ENCODE assay signal across 17 mouse cellular contexts in the genomic region with DNA sequence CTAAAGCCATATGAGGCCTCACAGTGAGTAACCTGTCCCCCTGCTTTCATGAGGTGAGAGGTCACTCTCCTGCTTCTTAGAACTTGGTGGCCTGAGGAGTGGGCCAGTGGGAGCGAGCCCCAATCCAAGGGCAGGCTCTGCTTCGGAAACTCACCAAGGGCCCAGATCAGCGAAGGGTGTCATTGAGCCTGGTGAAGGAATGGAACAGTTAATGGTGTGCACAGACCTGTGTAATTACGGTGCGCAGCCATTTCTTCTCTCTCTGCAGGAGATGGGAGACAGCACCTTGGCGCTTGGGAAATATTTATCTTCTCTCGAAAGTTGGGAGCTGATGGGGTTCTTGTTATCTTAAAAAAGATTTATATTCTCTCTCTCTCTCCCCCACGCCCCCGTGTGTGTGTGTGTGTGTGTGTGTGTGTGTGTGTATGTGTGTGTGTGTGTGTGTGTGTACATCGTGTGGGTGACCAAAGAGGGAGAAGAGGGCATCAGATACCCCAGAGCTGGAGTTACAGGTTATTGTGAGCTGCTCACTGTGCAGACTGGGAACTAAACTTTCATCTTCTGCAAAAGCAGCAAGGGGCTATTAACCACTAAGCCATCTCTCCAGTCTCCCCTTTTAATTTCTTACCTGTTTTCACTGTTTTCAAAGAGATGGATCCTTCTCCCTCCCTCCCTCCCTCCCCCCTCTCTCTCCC. TPM values are rescaled to one million over a fixed set of nuclear protein-coding genes. Genes with fewer than 3 reads are reported as not detected.
"Had no signal": no experiment of that assay in that cellular context is flagged by ENCODE, and none has a peak within 500 bp of the region (broad histone marks: within the 10 kb centered on the region; RNA-seq: fewer than 3 reads in every experiment).

No protein-coding gene starts in this region.

- ATAC-seq: lung, postnatal 0 days; midbrain, embryonic 15.5 days had no signal

- H3K9ac ChIP-seq: liver, embryonic 15.5 days; midbrain, embryonic 15.5 days; neural tube, embryonic 12.5 days had no signal

- H3K4me2 ChIP-seq: liver, embryonic 11.5 days; liver, embryonic 15.5 days; midbrain, embryonic 15.5 days; neural tube, embryonic 12.5 days had no signal

- H3K27ac ChIP-seq: layer of hippocampus, adult 2 months; limb, embryonic 10.5 days; liver, embryonic 15.5 days; midbrain, embryonic 15.5 days; neural tube, embryonic 12.5 days had no signal

- H3K36me3 ChIP-seq: limb, embryonic 10.5 days; liver, embryonic 15.5 days; midbrain, embryonic 15.5 days; neural tube, embryonic 12.5 days had no signal

- H3K4me3 ChIP-seq: layer of hippocampus, adult 2 months; limb, embryonic 10.5 days; liver, embryonic 15.5 days; midbrain, embryonic 15.5 days; neural tube, embryonic 12.5 days had no signal

- H3K9me3 ChIP-seq: limb, embryonic 10.5 days; liver, embryonic 15.5 days; midbrain, embryonic 15.5 days; neural tube, embryonic 12.5 days had no signal

- H3K4me1 ChIP-seq: liver, embryonic 15.5 days had no signal

- DNase-seq: lung, adult 2 months; lung, postnatal 36 days; right cerebral cortex, postnatal 4 days; spleen, adult 18-20 months; thymus, adult 18-20 months; thymus, postnatal 14 days had no signal

RNA-seq across cellular contexts. Expression of gene Pla2g2c, which starts 27.3 kb away (rescaled TPM):
- total RNA-seq: layer of hippocampus, adult 2 months; layer of hippocampus, postnatal 10 days; megakaryocyte progenitor cell, adult 5-6 weeks; monocyte, adult 5-6 weeks; neutrophil, adult 5-6 weeks had no signal
- polyA plus RNA-seq: liver, embryonic 15.5 days had no signal

RNA-seq across cellular contexts. Expression of gene Ubxn10, which starts 39.7 kb away (rescaled TPM):
- total RNA-seq: megakaryocyte progenitor cell, adult 5-6 weeks; monocyte, adult 5-6 weeks; neutrophil, adult 5-6 weeks had no signal
